Comparison of ENCODE assay signal across 26 mouse cellular contexts in genomic region chr7:127908656-127909055, GRCm38 (mm10). TPM values are rescaled to one million over a fixed set of nuclear protein-coding genes. Genes with fewer than 3 reads are reported as not detected.
DNase-seq lines count a peak whose midpoint lies in the region; ATAC-seq lines count a peak whose summit lies in the region.
"Had no signal": no experiment of that assay in that cellular context is flagged by ENCODE, and none has a peak within 500 bp of the region (broad histone marks: within the 10 kb centered on the region; RNA-seq: fewer than 3 reads in every experiment).

No protein-coding gene starts in this region.

- H3K4me3 ChIP-seq in intestine, embryonic 16.5 days (ENCODE audit: low read length): no peak overlapping the region
- no peak overlapping the region for H3K4me3 ChIP-seq in intestine, embryonic 15.5 days (replicated peaks)
- no peak overlapping the region for H3K4me3 ChIP-seq in brown adipose tissue, adult 24 weeks (ENCODE audit: insufficient read depth, low read depth, low read length)
- H3K4me3 ChIP-seq: embryonic facial prominence, embryonic 12.5 days; forebrain, embryonic 15.5 days; heart, embryonic 10.5 days; hindbrain, embryonic 12.5 days had no signal

- peaks cover 21% of the 10 kb centered on the region for H3K4me1 ChIP-seq in intestine, embryonic 16.5 days (ENCODE audit: control insufficient read depth, insufficient read depth, low read length)
- peaks cover 19% of the 10 kb centered on the region for H3K4me1 ChIP-seq in intestine, embryonic 15.5 days (replicated peaks)
- peaks cover 6% of the 10 kb centered on the region for H3K4me1 ChIP-seq in brown adipose tissue, adult 24 weeks (ENCODE audit: control insufficient read depth, insufficient read depth, insufficient read length, low read length)

- H3K27ac ChIP-seq in intestine, embryonic 16.5 days (ENCODE audit: low read length): no peak overlapping the region
- no peak overlapping the region for H3K27ac ChIP-seq in intestine, embryonic 15.5 days
- peak overlapping the region; percentile 87 for H3K27ac ChIP-seq in brown adipose tissue, adult 24 weeks (replicated peaks; ENCODE audit: low read depth, low read length)
- H3K27ac ChIP-seq: embryonic facial prominence, embryonic 12.5 days; forebrain, embryonic 15.5 days; heart, embryonic 10.5 days; hindbrain, embryonic 12.5 days had no signal

- no peaks in the 10 kb centered on the region for H3K9me3 ChIP-seq in intestine, embryonic 16.5 days (ENCODE audit: control insufficient read depth, low read length)
- H3K9me3 ChIP-seq in intestine, embryonic 15.5 days: no peaks in the 10 kb centered on the region
- H3K9me3 ChIP-seq: embryonic facial prominence, embryonic 12.5 days; forebrain, embryonic 15.5 days; heart, embryonic 10.5 days; hindbrain, embryonic 12.5 days had no signal

- H3K27me3 ChIP-seq in intestine, embryonic 16.5 days (replicated peaks; ENCODE audit: control insufficient read depth, insufficient read depth, low read length): no peaks in the 10 kb centered on the region
- H3K27me3 ChIP-seq in intestine, embryonic 15.5 days (replicated peaks): no peaks in the 10 kb centered on the region
- H3K27me3 ChIP-seq: CH12.LX; embryonic facial prominence, embryonic 12.5 days; forebrain, embryonic 15.5 days; hindbrain, embryonic 12.5 days; Patski had no signal

- 91% methylated on average over 4 of the region's 4 CpGs for WGBS in intestine, embryonic 16.5 days
- 88% methylated on average over 4 of the region's 4 CpGs for WGBS in intestine, embryonic 15.5 days

- peaks cover 27% of the 10 kb centered on the region for H3K36me3 ChIP-seq in intestine, embryonic 16.5 days (ENCODE audit: control insufficient read depth, insufficient read depth, low read length)
- H3K36me3 ChIP-seq in intestine, embryonic 15.5 days: peaks cover 37% of the 10 kb centered on the region

- ATAC-seq in intestine, embryonic 16.5 days: no peak
- ATAC-seq in intestine, embryonic 15.5 days: no peak
- no peak for ATAC-seq in granulocyte monocyte progenitor cell, adult 5-6 weeks (replicated peaks; ENCODE audit: poor library complexity, severe bottlenecking)
- ATAC-seq: activated CD4-positive, CD25-positive, alpha-beta regulatory T cell, adult 4 months; forebrain, embryonic 15.5 days; hindbrain, embryonic 16.5 days; inflammation-experienced regulatory T-cells, adult 6 months; Patski had no signal

- peak; percentile 68 for DNase-seq in gastrocnemius, adult 18-20 months (ENCODE audit: low spot score)
- no peak for DNase-seq in gastrocnemius, postnatal 14 days
- peak; percentile 22 for DNase-seq in yolk sac, embryonic 10.5 days (ENCODE audit: low spot score)
- DNase-seq: adrenal gland, adult 8-10 months; cerebellum, adult 2 months; cerebellum, postnatal 14 days; heart, adult 18-20 months; heart, postnatal 10 days; heart, postnatal 4 days; kidney, adult 9 months had no signal

- no peak overlapping the region for H3K4me2 ChIP-seq in intestine, embryonic 16.5 days (ENCODE audit: low read depth, low read length)
- H3K4me2 ChIP-seq in intestine, embryonic 15.5 days (replicated peaks): no peak overlapping the region
- H3K4me2 ChIP-seq: embryonic facial prominence, embryonic 12.5 days; forebrain, embryonic 15.5 days; hindbrain, embryonic 12.5 days had no signal

- intact Hi-C loops in gastrocnemius, postnatal 14 days (cut with DNase I; ENCODE audit: low total_unique reads): no loop called here

- peak overlapping the region; percentile 32; the same call in 1 of the 2 replicates for H3K9ac ChIP-seq in intestine, embryonic 16.5 days (ENCODE audit: low read depth, low read length)
- no peak overlapping the region for H3K9ac ChIP-seq in intestine, embryonic 15.5 days
- H3K9ac ChIP-seq: embryonic facial prominence, embryonic 12.5 days; forebrain, embryonic 15.5 days; hindbrain, embryonic 12.5 days had no signal

RNA-seq across cellular contexts. Expression of gene Kat8, which starts 3.7 kb away (rescaled TPM):
- total RNA-seq in gastrocnemius, adult 18-20 months (2021): 10 to 100 TPM; 23.1 to 24.7 TPM
- 10 to 100 TPM; 12.5 to 15.2 TPM for total RNA-seq in gastrocnemius, postnatal 14 days (2021)
- polyA plus RNA-seq in intestine, embryonic 16.5 days (2015; fragmentation: Nextera tagmentation; extraction: Ambion mirVana): 27.3 and 29.2 TPM in 2 replicates
- 31.7 and 32.3 TPM in 2 replicates for polyA plus RNA-seq in intestine, embryonic 15.5 days (2015; fragmentation: Nextera tagmentation; extraction: Ambion mirVana)
- polyA plus RNA-seq in brown adipose tissue, adult 24 weeks (2012; ENCODE audit: insufficient read depth, insufficient read length, missing spikeins): 17.9 and 21.4 TPM in 2 replicates
- 20.4 and 25.0 TPM in 2 replicates for total RNA-seq in granulocyte monocyte progenitor cell, adult 5-6 weeks (2014; fragmentation: Nextera tagmentation)
- total RNA-seq in granulocyte monocyte progenitor cell, adult 5-6 weeks (2017): 18.1 and 21.0 TPM in 2 replicates

RNA-seq across cellular contexts. Expression of gene Bckdk, which starts 4.8 kb away (rescaled TPM):
- 100 to 1,000 TPM; 169 to 173 TPM for total RNA-seq in gastrocnemius, adult 18-20 months (2021)
- total RNA-seq in gastrocnemius, postnatal 14 days (2021): 100 to 1,000 TPM; 103 to 113 TPM
- 184 and 198 TPM in 2 replicates for polyA plus RNA-seq in intestine, embryonic 16.5 days (2015; fragmentation: Nextera tagmentation; extraction: Ambion mirVana)
- 158 and 180 TPM in 2 replicates for polyA plus RNA-seq in intestine, embryonic 15.5 days (2015; fragmentation: Nextera tagmentation; extraction: Ambion mirVana)
- 202 and 239 TPM in 2 replicates for polyA plus RNA-seq in brown adipose tissue, adult 24 weeks (2012; ENCODE audit: insufficient read depth, insufficient read length, missing spikeins)
- 63.3 and 78.0 TPM in 2 replicates for total RNA-seq in granulocyte monocyte progenitor cell, adult 5-6 weeks (2014; fragmentation: Nextera tagmentation)
- 38.6 and 50.5 TPM in 2 replicates for total RNA-seq in granulocyte monocyte progenitor cell, adult 5-6 weeks (2017)

RNA-seq across cellular contexts. Expression of gene Vkorc1, which starts 13.2 kb away (rescaled TPM):
- 1 to 10 TPM; 7.5 to 9.9 TPM for total RNA-seq in gastrocnemius, adult 18-20 months (2021)
- 10 to 100 TPM; 23.4 to 30.0 TPM for total RNA-seq in gastrocnemius, postnatal 14 days (2021)
- polyA plus RNA-seq in intestine, embryonic 16.5 days (2015; fragmentation: Nextera tagmentation; extraction: Ambion mirVana): 260 and 261 TPM in 2 replicates
- 203 and 241 TPM in 2 replicates for polyA plus RNA-seq in intestine, embryonic 15.5 days (2015; fragmentation: Nextera tagmentation; extraction: Ambion mirVana)
- polyA plus RNA-seq in brown adipose tissue, adult 24 weeks (2012; ENCODE audit: insufficient read depth, insufficient read length, missing spikeins): 72.3 and 86.0 TPM in 2 replicates
- 93.1 and 126 TPM in 2 replicates for total RNA-seq in granulocyte monocyte progenitor cell, adult 5-6 weeks (2014; fragmentation: Nextera tagmentation)
- 24.9 and 69.4 TPM in 2 replicates for total RNA-seq in granulocyte monocyte progenitor cell, adult 5-6 weeks (2017)

RNA-seq across cellular contexts. Expression of gene Gm21974, which starts 13.4 kb away (rescaled TPM):
- not detected for total RNA-seq in gastrocnemius, adult 18-20 months (2021)
- total RNA-seq in gastrocnemius, postnatal 14 days (2021): not detected
- polyA plus RNA-seq in intestine, embryonic 16.5 days (2015; fragmentation: Nextera tagmentation; extraction: Ambion mirVana): not detected in 2 replicates
- not detected in 2 replicates for polyA plus RNA-seq in intestine, embryonic 15.5 days (2015; fragmentation: Nextera tagmentation; extraction: Ambion mirVana)
- not detected in 2 replicates for polyA plus RNA-seq in brown adipose tissue, adult 24 weeks (2012; ENCODE audit: insufficient read depth, insufficient read length, missing spikeins)
- not detected in 2 replicates for total RNA-seq in granulocyte monocyte progenitor cell, adult 5-6 weeks (2014; fragmentation: Nextera tagmentation)
- total RNA-seq in granulocyte monocyte progenitor cell, adult 5-6 weeks (2017): not detected in 2 replicates
- total RNA-seq: CH12.LX; heart, postnatal 10 days; heart, postnatal 4 days had no signal
- polyA plus RNA-seq: activated CD4-positive, CD25-positive, alpha-beta regulatory T cell, adult 4 months; cerebellum, adult 2 months; cortical plate, adult 2 months; embryonic facial prominence, embryonic 12.5 days; forebrain, embryonic 11.5 days; forebrain, embryonic 15.5 days; heart, embryonic 10.5 days; heart, embryonic 14.5 days; hindbrain, embryonic 12.5 days; hindbrain, embryonic 16.5 days; inflammation-experienced regulatory T-cells, adult 6 months; Patski had no signal

RNA-seq across cellular contexts. Expression of gene Prss53, which starts 17.9 kb away (rescaled TPM):
- total RNA-seq in gastrocnemius, adult 18-20 months (2021): 1 to 10 TPM; 1.9 TPM
- 1 to 10 TPM in 1 of 2 experiments, under 1 TPM in 1; 0.90 to 1.1 TPM for total RNA-seq in gastrocnemius, postnatal 14 days (2021)
- 2.6 and 4.0 TPM in 2 replicates for polyA plus RNA-seq in intestine, embryonic 16.5 days (2015; fragmentation: Nextera tagmentation; extraction: Ambion mirVana)
- 1.7 and 2.3 TPM in 2 replicates for polyA plus RNA-seq in intestine, embryonic 15.5 days (2015; fragmentation: Nextera tagmentation; extraction: Ambion mirVana)
- 0.67 and 1.1 TPM in 2 replicates for polyA plus RNA-seq in brown adipose tissue, adult 24 weeks (2012; ENCODE audit: insufficient read depth, insufficient read length, missing spikeins)
- 0.19 TPM in 1 of 2 replicates, not detected in the other for total RNA-seq in granulocyte monocyte progenitor cell, adult 5-6 weeks (2014; fragmentation: Nextera tagmentation)
- 0.13 TPM in 1 of 2 replicates, not detected in the other for total RNA-seq in granulocyte monocyte progenitor cell, adult 5-6 weeks (2017)
- total RNA-seq: CH12.LX had no signal
